Mouse (Mus musculus) cerebellum, adult 2 months (tissue): ENCODE results near the gene Dnah2. TPM values are rescaled to one million over a fixed set of nuclear protein-coding genes. Genes with fewer than 3 reads are reported as not detected.
A peak's percentile ranks its signal among the peaks of the same experiment; 100 is the strongest.

Source experiments
- DNase-seq, 2 experiments: peaks; one replicate each; pipeline ENCODE4 v3.0.0; 2021
- H3K27ac ChIP-seq: fragments of 200-500 bp; 2 replicates; pipeline ENCODE4 v1.5.1; 2012; ENCODE audit warnings: low read length, control low read depth, inconsistent platforms; ENCODE audit not compliant: insufficient read depth
- H3K27me3 ChIP-seq: fragments of 200-500 bp; 2 replicates; pipeline ENCODE4 v1.6.1; 2012; ENCODE audit warnings: inconsistent platforms, mild to moderate bottlenecking, low read length, moderate library complexity; ENCODE audit not compliant: control insufficient read depth, insufficient read depth
- H3K4me1 ChIP-seq: fragments of 200-500 bp; 2 replicates; pipeline ENCODE4 v1.6.1; 2011; ENCODE audit warnings: low read length; ENCODE audit not compliant: control insufficient read depth, insufficient read depth
- H3K4me3 ChIP-seq: fragments of 200-500 bp; replicated peaks from 2 replicates; pipeline ENCODE3; 2011; ENCODE audit warnings: mild to moderate bottlenecking, low read depth, low read length, control low read depth; ENCODE audit not compliant: insufficient read depth
- CTCF ChIP-seq: fragments of 200-500 bp; IDR thresholded peaks from 2 replicates; pipeline ENCODE4 v1.5.1; 2011; ENCODE audit warnings: low read depth, mild to moderate bottlenecking, control low read depth, low read length, moderate library complexity, borderline replicate concordance; ENCODE audit not compliant: insufficient read depth
- POLR2A ChIP-seq: fragments of 200-500 bp; IDR thresholded peaks from 2 replicates; pipeline ENCODE4 v1.6.1; 2011; ENCODE audit warnings: low read length, control low read depth, borderline replicate concordance; ENCODE audit not compliant: insufficient read depth
- WGBS: fragments of 180-500 bp; shearing (Covaris S2); methylation state at CpG from one replicate; pipeline ENCODE4 v1.1.7; 2018; 5-methylcytosine and 5-hydroxymethylcytosine counted together
- polyA plus RNA-seq: library from polyadenylated mRNA; depleted of rRNA; stranded (reverse); fragments of >200 nt; gene quantifications from 2 replicates; pipeline ENCODE4 v1.2.3, GENCODE M21; 2012

Gene Dnah2
- polyA plus RNA-seq, 1 experiment = 0.69 TPM

DNA sequence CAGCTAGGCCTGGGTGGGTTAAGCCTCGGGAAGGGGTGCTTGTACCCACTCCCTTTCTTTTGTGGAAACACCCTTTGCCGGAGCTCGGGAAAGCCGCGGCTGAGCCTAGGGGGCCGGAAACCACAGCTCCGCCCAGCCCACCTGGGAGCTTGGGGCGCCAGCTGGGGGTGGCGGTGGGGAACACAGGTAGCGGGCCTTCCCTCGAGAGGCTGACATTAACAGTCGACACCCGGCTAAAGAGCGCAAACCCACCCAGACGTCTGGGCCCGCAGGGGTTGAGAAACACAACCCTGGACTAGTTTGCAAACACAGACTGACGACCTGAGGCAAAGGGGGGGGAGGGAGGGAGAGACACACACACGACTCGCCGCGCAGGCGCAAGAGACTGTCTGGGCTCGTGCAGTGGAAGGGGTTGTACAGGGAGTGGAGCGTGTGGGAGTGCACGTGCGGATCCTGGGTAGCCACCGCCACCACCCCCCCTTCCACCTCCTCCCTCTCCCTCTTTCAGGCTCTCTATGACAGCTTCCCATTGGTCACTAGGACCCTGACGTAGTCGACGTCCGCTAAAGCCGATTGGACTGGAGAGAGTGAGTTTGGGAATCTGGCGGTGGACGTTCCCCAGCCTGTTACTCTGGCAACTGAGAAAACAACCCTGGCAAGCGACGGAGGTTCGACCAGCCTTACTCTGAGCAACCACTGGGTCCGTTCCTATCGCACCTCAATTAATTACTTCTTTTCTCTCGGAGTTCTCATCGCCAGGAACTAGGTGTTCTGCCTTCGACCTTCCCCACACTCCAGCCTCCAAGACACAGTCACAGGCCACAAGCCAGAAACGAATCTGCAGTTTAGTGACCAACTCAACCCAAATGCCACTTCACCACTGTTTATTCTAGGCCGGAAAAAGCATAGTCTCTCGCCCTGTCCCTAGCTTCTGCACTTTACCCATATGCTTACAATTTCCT is 130.1 kb downstream of the Dnah2 start:
- TF ChIP-seq CTCF (no peak), POLR2A (peak; percentile 81)
- Histone ChIP-seq H3K4me1 (peaks cover 5% of the 10 kb centered on the region; the same call in 1 of the 2 replicates), H3K27me3 (no peaks in the 10 kb centered on the region), H3K4me3 (peak overlapping the region; percentile 78), H3K27ac (peak overlapping the region; percentile 98)
- 1% methylated on average over 42 of the region's 45 CpGs for WGBS
- peak; percentile 90 to 98 for DNase-seq

DNA sequence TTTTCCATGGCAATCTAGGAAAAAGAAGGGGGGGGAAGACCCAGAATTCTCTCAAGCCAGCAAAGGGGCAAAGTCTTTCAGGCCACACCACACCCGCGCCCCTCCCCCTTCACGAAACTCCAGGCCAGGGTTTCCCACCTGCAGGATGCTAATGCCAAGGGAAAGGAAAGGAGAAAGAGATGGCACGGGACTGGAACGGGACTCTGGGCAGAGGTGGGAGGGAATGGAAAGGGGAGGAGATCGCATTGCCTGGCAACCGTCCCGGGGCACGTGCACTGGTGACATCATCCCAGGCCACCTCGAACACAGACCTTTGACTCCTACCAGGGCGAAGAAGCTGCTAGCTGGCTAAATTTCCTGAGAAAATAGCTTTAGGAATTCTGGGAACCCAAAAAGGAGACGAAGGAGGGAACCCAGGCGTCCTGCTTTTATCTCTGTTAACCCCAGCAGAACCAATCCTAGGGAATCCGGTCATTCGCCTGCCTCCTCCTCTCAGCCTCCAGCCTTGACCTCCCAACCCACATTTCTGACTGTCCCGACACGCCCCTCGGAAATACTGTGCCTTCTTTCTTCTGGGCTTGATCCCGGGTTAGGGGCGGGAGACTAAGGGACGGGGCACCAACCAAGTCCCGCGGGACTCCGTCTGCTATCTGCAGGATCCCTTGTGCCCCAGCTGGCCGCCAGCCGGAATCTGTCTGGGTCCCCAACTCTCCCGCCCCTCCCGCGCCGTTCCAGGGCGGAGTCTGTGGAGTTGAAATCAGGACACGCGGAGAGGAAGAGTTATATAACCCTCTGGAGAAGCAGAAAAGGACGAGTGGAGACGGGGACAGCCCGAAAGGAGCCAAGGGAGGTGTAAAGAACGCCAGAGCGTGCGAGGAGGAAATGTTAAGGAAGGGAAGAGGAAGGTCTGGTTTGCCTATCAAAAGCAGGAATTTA is 131.2 kb downstream of the Dnah2 start:
- no peaks in the 10 kb centered on the region for H3K27me3 ChIP-seq
- peak overlapping the region; percentile 98 for H3K27ac ChIP-seq
- peak; percentile 97 for DNase-seq
- peaks cover 8% of the 10 kb centered on the region; the same call in 1 of the 2 replicates for H3K4me1 ChIP-seq
- TF ChIP-seq CTCF = no peak
- TF ChIP-seq POLR2A = peak; percentile 90; the same call in 1 of the 2 replicates
- under 1% methylated on average over 39 of the region's 39 CpGs for WGBS
- H3K4me3 ChIP-seq = peak overlapping the region; percentile 78

DNA sequence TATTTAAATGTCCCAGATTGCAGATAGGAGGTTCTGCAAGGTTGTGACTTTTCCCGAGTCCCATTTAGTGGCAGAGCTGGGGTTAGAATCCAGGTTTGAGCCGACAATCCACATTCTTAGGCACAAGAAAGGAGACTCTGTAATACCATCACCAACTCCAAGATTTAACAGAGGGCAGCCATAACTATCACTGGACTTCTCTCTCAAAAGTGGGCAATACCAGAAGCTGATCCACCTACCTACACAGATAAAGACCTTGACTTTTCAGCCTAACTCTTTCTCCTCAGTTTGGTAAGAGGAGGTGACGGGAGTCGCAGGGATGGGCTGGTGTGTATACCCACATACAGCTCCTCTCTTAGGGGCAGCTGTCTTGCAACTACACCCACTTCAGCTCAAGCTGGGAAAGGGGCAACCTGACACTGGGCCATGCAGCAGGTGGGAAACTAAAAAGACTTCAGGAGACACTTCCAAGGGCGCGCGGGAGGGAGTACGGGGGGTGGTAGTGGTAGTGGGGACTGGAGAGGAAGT is 131.9 kb downstream of the Dnah2 start:
- Histone ChIP-seq H3K4me3 (peak overlapping the region; percentile 78), H3K4me1 (peaks cover 10% of the 10 kb centered on the region; the same call in 1 of the 2 replicates)
- 4% methylated on average over 8 of the region's 8 CpGs for whole genome bisulfite sequencing

GRCm38 (mm10) chr11:69416509-69416908 is 132.4 kb downstream of the Dnah2 start:
- H3K4me1 ChIP-seq = peaks cover 12% of the 10 kb centered on the region; the same call in 1 of the 2 replicates
- DNase-seq = no peak
- no peaks in the 10 kb centered on the region for H3K27me3 ChIP-seq
- no peak for TF ChIP-seq CTCF
- no peak for TF ChIP-seq POLR2A
- WGBS = under 1% methylated on average over 4 of the region's 4 CpGs
- H3K4me3 ChIP-seq = peak overlapping the region; percentile 78
- H3K27ac ChIP-seq = peak overlapping the region; percentile 83; the same call in 1 of the 2 replicates

More for the DNA sequence above, 131.9 kb downstream of the Dnah2 start:
- Histone ChIP-seq H3K27ac (peak overlapping the region; percentile 83), H3K27me3 (no peaks in the 10 kb centered on the region)
- DNase-seq = no peak
- TF ChIP-seq CTCF = no peak
- no peak for TF ChIP-seq POLR2A

DNA sequence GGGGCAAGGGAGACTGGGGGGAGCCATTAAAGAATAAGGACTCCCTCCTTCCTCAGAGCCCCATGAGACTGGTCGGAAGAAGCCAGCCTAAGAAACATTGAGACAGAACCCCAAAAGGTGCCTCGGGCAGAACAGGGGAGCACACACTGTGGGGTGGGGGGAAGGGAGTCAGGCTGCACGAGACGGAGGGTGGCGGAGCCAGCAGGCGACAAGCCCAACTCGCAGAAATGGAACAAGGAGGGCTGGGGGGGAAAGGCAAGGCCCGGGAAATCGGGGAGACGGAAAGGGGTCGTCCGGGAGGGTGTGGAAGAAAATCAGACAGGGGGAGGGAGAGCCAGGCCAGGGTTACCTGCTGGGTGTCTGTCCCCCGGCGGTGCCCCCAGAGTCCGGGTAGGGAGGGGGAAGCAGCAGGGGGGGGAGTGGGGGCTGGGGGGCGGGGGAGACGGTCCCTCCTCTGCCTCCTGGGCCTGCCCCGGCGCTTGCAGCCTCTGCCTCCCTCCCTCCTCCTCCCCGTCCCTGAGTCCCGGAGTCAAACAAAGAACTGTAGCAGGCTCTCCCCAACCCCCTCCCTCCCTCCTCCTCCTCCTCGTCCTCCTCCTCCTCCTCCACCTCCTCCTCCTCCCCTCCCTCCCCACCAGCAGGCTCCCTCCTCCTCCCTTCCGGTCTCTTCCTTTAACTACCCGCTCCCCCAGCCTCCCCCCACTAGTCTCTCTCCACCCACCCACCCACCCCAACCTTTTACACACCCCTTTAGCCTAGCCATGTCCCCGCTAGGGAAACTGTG is 133.1 kb downstream of the Dnah2 start:
- peak overlapping the region; percentile 78 for H3K4me3 ChIP-seq
- H3K27ac ChIP-seq = peak overlapping the region; percentile 88
- WGBS = under 1% methylated on average over 17 of the region's 25 CpGs
- H3K27me3 ChIP-seq = no peaks in the 10 kb centered on the region
- peaks cover 12% of the 10 kb centered on the region; the same call in 1 of the 2 replicates for H3K4me1 ChIP-seq
- TF ChIP-seq POLR2A (peak; percentile 33; the same call in 1 of the 2 replicates), CTCF (no peak)
- peak; percentile 79 to 80 for DNase-seq

DNA sequence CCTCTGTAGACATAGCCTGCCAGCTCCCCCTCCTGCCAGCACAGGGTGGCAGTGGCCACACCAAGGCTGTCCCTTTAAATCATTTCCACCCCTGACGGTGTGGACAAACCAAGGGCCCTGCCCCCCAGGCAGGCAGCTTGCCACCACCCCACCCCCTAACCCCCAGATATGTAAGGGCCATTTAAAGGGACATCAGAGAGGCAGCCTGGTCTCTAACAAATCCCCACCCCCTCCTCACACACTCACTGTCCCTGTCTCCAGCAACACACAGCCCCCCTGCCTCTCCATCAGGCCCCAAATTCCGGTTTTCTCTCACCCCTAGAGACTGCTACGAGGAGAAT is 133.6 kb downstream of the Dnah2 start:
- TF ChIP-seq CTCF (no peak), POLR2A (peak; percentile 15; the same call in 1 of the 2 replicates)
- peaks cover 12% of the 10 kb centered on the region; the same call in 1 of the 2 replicates for H3K4me1 ChIP-seq
- peak overlapping the region; percentile 88 for H3K27ac ChIP-seq

More for the DNA sequence above, 133.6 kb downstream of the Dnah2 start:
- 0% methylated on average over 3 of the region's 3 CpGs for WGBS
- Histone ChIP-seq H3K4me3 (peak overlapping the region; percentile 78), H3K27me3 (no peaks in the 10 kb centered on the region)
- peak in 1 of 2 experiments; percentile 88 for DNase-seq
